Mouse (Mus musculus) kidney, embryonic 15.5 days (tissue): Measurements from ENCODE around the gene Fmod. TPM values are rescaled to one million over a fixed set of nuclear protein-coding genes. Genes with fewer than 3 reads are reported as not detected.

Experiments used
- ATAC-seq: fragments of 200-750 bp; cut with Nextera tagmentation; replicated peaks from 2 replicates; pipeline ENCODE4 v1.8.0; 2017; ENCODE audit warnings: moderate TSS enrichment; ENCODE audit not compliant: low FRiP score
- H3K27ac ChIP-seq: fragments of 300-500 bp; sonication (generic); 2 replicates; pipeline ENCODE4 v1.5.1; 2015; ENCODE audit warnings: mild to moderate bottlenecking, inconsistent platforms
- H3K27me3 ChIP-seq: fragments of 300-500 bp; sonication (generic); 2 replicates; pipeline ENCODE4 v1.6.1; 2015; ENCODE audit warnings: inconsistent platforms
- H3K36me3 ChIP-seq: fragments of 300-500 bp; sonication (generic); 2 replicates; pipeline ENCODE4 v1.6.1; 2015; ENCODE audit warnings: inconsistent platforms
- H3K4me1 ChIP-seq: fragments of 300-500 bp; sonication (generic); 2 replicates; pipeline ENCODE4 v1.6.1; 2015; ENCODE audit warnings: inconsistent platforms
- H3K4me2 ChIP-seq: fragments of 300-500 bp; sonication (generic); 2 replicates; pipeline ENCODE4 v1.6.1; 2015; ENCODE audit warnings: moderate library complexity, mild to moderate bottlenecking, inconsistent platforms
- H3K4me3 ChIP-seq: fragments of 300-500 bp; sonication (generic); replicated peaks from 2 replicates; pipeline ENCODE4 v1.5.1; 2015; ENCODE audit warnings: mild to moderate bottlenecking, inconsistent platforms
- H3K9ac ChIP-seq: fragments of 300-500 bp; sonication (generic); 2 replicates; pipeline ENCODE4 v1.6.1; 2015; ENCODE audit warnings: mild to moderate bottlenecking, inconsistent platforms
- H3K9me3 ChIP-seq: fragments of 300-500 bp; sonication (generic); replicated peaks from 2 replicates; pipeline ENCODE4 v1.6.1; 2016; ENCODE audit warnings: inconsistent platforms
- WGBS: fragments of 180-500 bp; shearing (Covaris S2); methylation state at CpG from one replicate; pipeline ENCODE4 v1.1.7; 2015; ENCODE audit warnings: mixed read lengths; 5-methylcytosine and 5-hydroxymethylcytosine counted together
- polyA plus RNA-seq: library from polyadenylated mRNA; unstranded; fragments of >200 nt; fragmentation: Nextera tagmentation; extraction: Ambion mirVana; gene quantifications from 2 replicates; pipeline ENCODE4 v1.2.1, GENCODE M21; 2015

Fmod gene
- polyA plus RNA-seq = 11.6 and 12.4 TPM in 2 replicates

- 21% methylated on average over 9 of the region's 9 CpGs for WGBS
- peaks cover 17% of the 10 kb centered on the region for H3K4me1 ChIP-seq
- no peaks in the 10 kb centered on the region; the same call in 1 of the 2 replicates for H3K27me3 ChIP-seq
- H3K27ac ChIP-seq = peak within 1 kb of the TSS; percentile 64
- no peaks in the 10 kb centered on the region for H3K9me3 ChIP-seq
- peak within 1 kb of the TSS; percentile 46 for H3K4me2 ChIP-seq
- 0 out of 2 replicates have a peak within 1 kb of the TSS, but pooled peaks have one; percentile 1 for H3K9ac ChIP-seq
- H3K4me3 ChIP-seq = peak within 1 kb of the TSS; percentile 7
- peak; percentile 66; the same call in 1 of the 2 replicates for ATAC-seq
- no peaks in the 10 kb centered on the region for H3K36me3 ChIP-seq
Observed at GRCm38 (mm10) chr1:134037172-134037571, at the start of gene Fmod. Gene Fmod (plus strand): TSS chr1:134037254.

GRCm38 (mm10) chr1:133988845-133989244 lies 48.2 kb upstream of the Fmod start:
- Histone ChIP-seq H3K9ac (no peak overlapping the region), H3K4me3 (no peak overlapping the region), H3K4me1 (no peaks in the 10 kb centered on the region), H3K27ac (0 out of 2 replicates have a peak overlapping the region, but pooled peaks have one; percentile 7), H3K9me3 (0 out of 2 replicates have a peak, but pooled peaks cover 4% of the 10 kb centered on the region), H3K36me3 (no peaks in the 10 kb centered on the region), H3K4me2 (no peak overlapping the region), H3K27me3 (no peaks in the 10 kb centered on the region)
- no peak for ATAC-seq
- 11% methylated on average over 3 of the region's 3 CpGs for WGBS

- H3K27ac ChIP-seq = no peak overlapping the region
- no peak overlapping the region for H3K9ac ChIP-seq
- no peaks in the 10 kb centered on the region for H3K27me3 ChIP-seq
- 58% methylated on average over 8 of the region's 8 CpGs for WGBS
- no peaks in the 10 kb centered on the region for H3K9me3 ChIP-seq
- no peaks in the 10 kb centered on the region for H3K4me1 ChIP-seq
- H3K4me2 ChIP-seq = no peak overlapping the region
- no peaks in the 10 kb centered on the region for H3K36me3 ChIP-seq
- ATAC-seq = no peak
- no peak overlapping the region for H3K4me3 ChIP-seq
Observed at GRCm38 (mm10) chr1:133991277-133991676, 45.8 kb upstream of the Fmod start.

- Histone ChIP-seq H3K36me3 (no peaks in the 10 kb centered on the region), H3K4me2 (no peak overlapping the region), H3K4me3 (no peak overlapping the region), H3K9me3 (no peaks in the 10 kb centered on the region), H3K27ac (no peak overlapping the region), H3K4me1 (no peaks in the 10 kb centered on the region), H3K9ac (no peak overlapping the region), H3K27me3 (no peaks in the 10 kb centered on the region)
- 67% methylated on average over 7 of the region's 7 CpGs for WGBS
- no peak for ATAC-seq
Observed at GRCm38 (mm10) chr1:134005490-134005889, 31.6 kb upstream of the Fmod start.

GRCm38 (mm10) chr1:134006105-134006764 lies 30.8 kb upstream of the Fmod start:
- Histone ChIP-seq H3K9ac (no peak overlapping the region), H3K27me3 (no peaks in the 10 kb centered on the region), H3K4me2 (no peak overlapping the region), H3K4me3 (no peak overlapping the region), H3K9me3 (no peaks in the 10 kb centered on the region), H3K36me3 (no peaks in the 10 kb centered on the region), H3K27ac (no peak overlapping the region), H3K4me1 (no peaks in the 10 kb centered on the region)
- WGBS = 65% methylated on average over 11 of the region's 11 CpGs
- no peak for ATAC-seq

- Histone ChIP-seq H3K27ac (no peak overlapping the region), H3K4me1 (peaks cover 7% of the 10 kb centered on the region)
Observed at GRCm38 (mm10) chr1:134024293-134024971, 12.6 kb upstream of the Fmod start.

GRCm38 (mm10) chr1:134025975-134026374 lies 11.1 kb upstream of the Fmod start:
- whole genome bisulfite sequencing = 65% methylated on average over 5 of the region's 5 CpGs

More at GRCm38 (mm10) chr1:134024293-134024971, 12.6 kb upstream of the Fmod start:
- H3K36me3 ChIP-seq = no peaks in the 10 kb centered on the region
- H3K27me3 ChIP-seq = no peaks in the 10 kb centered on the region
- H3K4me3 ChIP-seq = no peak overlapping the region
- no peaks in the 10 kb centered on the region for H3K9me3 ChIP-seq
- no peak overlapping the region for H3K9ac ChIP-seq
- no peak overlapping the region for H3K4me2 ChIP-seq
- WGBS = 89% methylated on average over 9 of the region's 9 CpGs
- ATAC-seq = no peak

GRCm38 (mm10) chr1:134026741-134027140 lies 10.3 kb upstream of the Fmod start:
- Histone ChIP-seq H3K27me3 (no peaks in the 10 kb centered on the region), H3K4me1 (peaks cover 7% of the 10 kb centered on the region), H3K9me3 (no peaks in the 10 kb centered on the region), H3K9ac (no peak overlapping the region), H3K36me3 (no peaks in the 10 kb centered on the region), H3K4me2 (no peak overlapping the region), H3K27ac (no peak overlapping the region), H3K4me3 (no peak overlapping the region)
- ATAC-seq = no peak
- 86% methylated on average over 9 of the region's 9 CpGs for WGBS

More at GRCm38 (mm10) chr1:134025975-134026374, 11.1 kb upstream of the Fmod start:
- ATAC-seq = no peak
- no peak overlapping the region for H3K27ac ChIP-seq
- no peaks in the 10 kb centered on the region for H3K36me3 ChIP-seq
- H3K27me3 ChIP-seq = no peaks in the 10 kb centered on the region
- no peak overlapping the region for H3K4me2 ChIP-seq
- no peak overlapping the region for H3K4me3 ChIP-seq
- H3K9me3 ChIP-seq = no peaks in the 10 kb centered on the region
- no peak overlapping the region for H3K9ac ChIP-seq
- H3K4me1 ChIP-seq = peaks cover 7% of the 10 kb centered on the region

- ATAC-seq = no peak
- Histone ChIP-seq H3K4me1 (peaks cover 7% of the 10 kb centered on the region), H3K27ac (no peak overlapping the region)
Observed at GRCm38 (mm10) chr1:134028161-134028846, 8.8 kb upstream of the Fmod start.

GRCm38 (mm10) chr1:134036492-134036891 lies 562 bp upstream of the Fmod start:
- Histone ChIP-seq H3K4me2 (no peak overlapping the region), H3K4me3 (no peak overlapping the region), H3K4me1 (peaks cover 16% of the 10 kb centered on the region), H3K27ac (peak overlapping the region; percentile 64; the same call in 1 of the 2 replicates), H3K27me3 (no peaks in the 10 kb centered on the region; the same call in 1 of the 2 replicates), H3K9me3 (no peaks in the 10 kb centered on the region), H3K9ac (no peak overlapping the region), H3K36me3 (no peaks in the 10 kb centered on the region)
- 67% methylated on average over 2 of the region's 2 CpGs for WGBS
- ATAC-seq = no peak

More at GRCm38 (mm10) chr1:134028161-134028846, 8.8 kb upstream of the Fmod start:
- Histone ChIP-seq H3K36me3 (no peaks in the 10 kb centered on the region), H3K9ac (no peak overlapping the region), H3K4me2 (no peak overlapping the region), H3K4me3 (no peak overlapping the region), H3K27me3 (no peaks in the 10 kb centered on the region), H3K9me3 (no peaks in the 10 kb centered on the region)
- 58% methylated on average over 14 of the region's 14 CpGs for WGBS

- no peaks in the 10 kb centered on the region for H3K9me3 ChIP-seq
- ATAC-seq = no peak
- H3K9ac ChIP-seq = no peak overlapping the region
- H3K4me2 ChIP-seq = no peak overlapping the region
- no peaks in the 10 kb centered on the region; the same call in 1 of the 2 replicates for H3K27me3 ChIP-seq
- no peak overlapping the region for H3K27ac ChIP-seq
- WGBS = 81% methylated on average over 4 of the region's 4 CpGs
- H3K4me1 ChIP-seq = peaks cover 17% of the 10 kb centered on the region
- no peaks in the 10 kb centered on the region for H3K36me3 ChIP-seq
- H3K4me3 ChIP-seq = no peak overlapping the region
Observed at GRCm38 (mm10) chr1:134038336-134038735, 1.3 kb downstream of the Fmod start.

- no peak for ATAC-seq
- H3K36me3 ChIP-seq = no peaks in the 10 kb centered on the region
- H3K27me3 ChIP-seq = no peaks in the 10 kb centered on the region; the same call in 1 of the 2 replicates
- H3K27ac ChIP-seq = no peak overlapping the region
- no peak overlapping the region for H3K9ac ChIP-seq
- no peak overlapping the region for H3K4me2 ChIP-seq
- H3K4me1 ChIP-seq = peaks cover 17% of the 10 kb centered on the region
- WGBS = 93% methylated on average over 2 of the region's 2 CpGs
- H3K4me3 ChIP-seq = no peak overlapping the region
- H3K9me3 ChIP-seq = no peaks in the 10 kb centered on the region
Observed at GRCm38 (mm10) chr1:134039361-134039760, 2.3 kb downstream of the Fmod start.
